Mouse (Mus musculus) olfactory bulb, adult 2 months (tissue): ENCODE measurements around the gene Jrkl.
A peak's percentile ranks its signal among the peaks of the same experiment; 100 is the strongest.

Source experiments
- CTCF ChIP-seq: fragments of 200-500 bp; IDR thresholded peaks from 2 replicates; pipeline ENCODE4 v1.5.1; 2012; ENCODE audit warnings: low read depth, mild to moderate bottlenecking, low read length, moderate library complexity; ENCODE audit not compliant: insufficient read depth
- POLR2A ChIP-seq: fragments of 200-500 bp; IDR thresholded peaks from 2 replicates; pipeline ENCODE4 v1.6.1; 2012; ENCODE audit warnings: mild to moderate bottlenecking, low read depth, low read length, moderate library complexity; ENCODE audit not compliant: insufficient read depth

GRCm38 (mm10) chr9:13195762-13196161 is 49.9 kb downstream of the Jrkl start:
- TF ChIP-seq CTCF = peak; percentile 32; the same call in 1 of the 2 replicates
- no peak for TF ChIP-seq POLR2A
